Mouse (Mus musculus) limb, embryonic 13.5 days (tissue): ENCODE results near the gene Rab19. TPM values are rescaled to one million over a fixed set of nuclear protein-coding genes. Genes with fewer than 3 reads are reported as not detected.
A peak's percentile ranks its signal among the peaks of the same experiment; 100 is the strongest.

Experiments used
- ATAC-seq: fragments of 200-750 bp; cut with Nextera tagmentation; 2 replicates; pipeline ENCODE4 v1.8.0; 2017; ENCODE audit warnings: low read depth, moderate number of reproducible peaks, moderate TSS enrichment; ENCODE audit not compliant: low FRiP score
- H3K27ac ChIP-seq: fragments of 300-500 bp; sonication (generic); 2 replicates; pipeline ENCODE4 v1.5.1; 2015; ENCODE audit warnings: inconsistent platforms, mild to moderate bottlenecking, moderate library complexity
- H3K27me3 ChIP-seq: fragments of 300-500 bp; sonication (generic); 2 replicates; pipeline ENCODE4 v1.6.1; 2015; ENCODE audit warnings: mild to moderate bottlenecking, inconsistent platforms
- H3K36me3 ChIP-seq: fragments of 300-500 bp; sonication (generic); 2 replicates; pipeline ENCODE4 v1.6.1; 2015; ENCODE audit warnings: inconsistent platforms, mild to moderate bottlenecking, moderate library complexity
- H3K4me1 ChIP-seq: fragments of 300-500 bp; sonication (generic); 2 replicates; pipeline ENCODE4 v1.6.1; 2015; ENCODE audit warnings: inconsistent platforms
- H3K4me2 ChIP-seq: fragments of 300-500 bp; sonication (generic); replicated peaks from 2 replicates; pipeline ENCODE4 v1.6.1; 2015; ENCODE audit warnings: inconsistent platforms, mild to moderate bottlenecking, moderate library complexity
- H3K4me3 ChIP-seq: fragments of 300-500 bp; sonication (generic); 2 replicates; pipeline ENCODE4 v1.5.1; 2015; ENCODE audit warnings: moderate library complexity, mild to moderate bottlenecking, inconsistent platforms
- H3K9ac ChIP-seq: fragments of 300-500 bp; sonication (generic); 2 replicates; pipeline ENCODE4 v1.6.1; 2015; ENCODE audit warnings: mild to moderate bottlenecking, inconsistent platforms
- H3K9me3 ChIP-seq: fragments of 300-500 bp; sonication (generic); 2 replicates; pipeline ENCODE4 v1.6.1; 2016; ENCODE audit warnings: inconsistent platforms
- WGBS: fragments of 180-500 bp; shearing (Covaris S2); methylation state at CpG from one replicate; pipeline ENCODE4 v1.1.7; 2015; 5-methylcytosine and 5-hydroxymethylcytosine counted together
- polyA plus RNA-seq: library from polyadenylated mRNA; unstranded; fragments of >200 nt; fragmentation: Nextera tagmentation; extraction: Ambion mirVana; gene quantifications from 2 replicates; pipeline ENCODE4 v1.2.1, GENCODE M21; 2015

Gene Rab19
- polyA plus RNA-seq = 0.47 and 0.63 TPM in 2 replicates

- Histone ChIP-seq H3K9me3 (no peaks in the 10 kb centered on the region), H3K4me3 (peak within 1 kb of the TSS; percentile 36), H3K27ac (no peak within 1 kb of the TSS), H3K9ac (peak within 1 kb of the TSS; percentile 48), H3K27me3 (peaks cover 25% of the 10 kb centered on the region), H3K36me3 (no peaks in the 10 kb centered on the region), H3K4me2 (peak within 1 kb of the TSS; percentile 63), H3K4me1 (peaks cover 14% of the 10 kb centered on the region)
- 6% methylated on average over 20 of the region's 20 CpGs for WGBS
- ATAC-seq = no peak
Observed at GRCm38 (mm10) chr6:39381125-39381880, at the start of gene Rab19. Rab19 (plus strand) TSS chr6:39381175.

GRCm38 (mm10) chr6:39331998-39332700 lies 48.8 kb upstream of the Rab19 start:
- Histone ChIP-seq H3K36me3 (peaks cover 54% of the 10 kb centered on the region), H3K27ac (no peak overlapping the region), H3K9me3 (no peaks in the 10 kb centered on the region), H3K9ac (no peak overlapping the region), H3K4me3 (no peak overlapping the region), H3K27me3 (no peaks in the 10 kb centered on the region), H3K4me1 (no peaks in the 10 kb centered on the region), H3K4me2 (no peak overlapping the region)
- WGBS = 84% methylated on average over 7 of the region's 7 CpGs
- ATAC-seq = no peak

DNA sequence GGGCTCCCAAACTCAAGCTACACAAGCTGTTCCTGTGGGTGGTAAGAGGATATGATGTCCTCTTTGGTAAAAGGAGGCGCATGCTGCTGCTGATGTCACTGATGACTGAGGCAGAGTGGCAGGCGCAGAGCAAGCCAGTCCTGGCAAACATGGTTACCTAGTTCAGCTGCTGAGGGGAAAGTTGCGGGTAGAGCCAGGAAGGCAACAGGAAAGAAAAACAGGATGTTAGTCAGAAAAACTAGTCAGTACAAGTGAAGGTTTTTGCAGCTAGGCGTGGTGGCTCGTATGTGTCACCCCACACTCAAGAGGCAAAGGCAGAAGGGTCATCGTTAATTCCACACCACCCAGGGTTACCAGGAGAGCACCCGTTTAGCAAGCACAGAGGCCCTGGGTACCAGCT lies 46.8 kb upstream of the Rab19 start:
- H3K4me3 ChIP-seq = no peak overlapping the region
- ATAC-seq = no peak
- no peaks in the 10 kb centered on the region for H3K9me3 ChIP-seq
- WGBS = 87% methylated on average over 7 of the region's 7 CpGs
- no peaks in the 10 kb centered on the region for H3K27me3 ChIP-seq
- H3K4me1 ChIP-seq = no peaks in the 10 kb centered on the region
- H3K27ac ChIP-seq = no peak overlapping the region
- peaks cover 72% of the 10 kb centered on the region for H3K36me3 ChIP-seq
- H3K9ac ChIP-seq = no peak overlapping the region
- H3K4me2 ChIP-seq = no peak overlapping the region

DNA sequence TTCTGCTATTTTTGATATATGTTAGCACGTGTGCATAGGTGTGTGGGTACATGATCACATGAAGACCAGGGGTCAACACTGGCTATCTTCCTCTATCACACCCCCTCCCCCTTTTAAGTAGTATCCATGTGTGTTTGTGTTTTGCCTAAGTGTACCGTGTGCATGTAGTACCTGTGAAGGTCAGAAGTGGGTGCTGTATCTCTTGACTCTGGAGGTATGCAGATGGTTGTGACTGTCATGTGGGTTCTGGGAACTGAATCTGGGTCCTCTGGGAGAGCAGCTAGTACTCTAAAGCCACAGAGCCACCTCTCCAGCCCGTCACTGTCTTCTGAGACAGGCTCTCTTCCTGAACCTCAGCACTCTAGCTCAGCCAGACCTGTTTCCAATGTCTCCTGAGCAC lies 46.1 kb upstream of the Rab19 start:
- Histone ChIP-seq H3K4me1 (no peaks in the 10 kb centered on the region), H3K27ac (no peak overlapping the region), H3K4me3 (no peak overlapping the region), H3K36me3 (peaks cover 70% of the 10 kb centered on the region), H3K4me2 (no peak overlapping the region), H3K27me3 (no peaks in the 10 kb centered on the region), H3K9me3 (no peaks in the 10 kb centered on the region), H3K9ac (no peak overlapping the region)
- ATAC-seq = no peak
- 95% methylated on average over 3 of the region's 3 CpGs for WGBS

DNA sequence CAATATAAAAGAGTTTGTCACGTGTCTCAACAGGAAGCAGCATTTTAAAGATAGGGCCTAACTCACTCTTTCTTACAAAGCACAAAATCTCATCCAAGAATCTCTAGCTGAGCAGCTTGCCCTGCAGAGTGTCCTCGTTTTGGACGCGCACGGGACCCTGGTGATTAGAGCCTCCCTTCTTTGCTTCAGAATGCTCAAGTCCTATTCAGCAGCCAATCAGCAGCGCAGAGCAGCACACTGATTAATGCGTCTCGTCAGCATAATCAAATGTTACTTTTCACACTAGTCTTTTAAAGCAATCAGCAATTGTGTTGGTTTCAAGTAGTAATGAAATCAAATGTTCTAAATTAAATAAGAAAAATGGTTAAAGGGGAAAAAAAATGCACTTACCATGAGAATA lies 42.6 kb upstream of the Rab19 start:
- Histone ChIP-seq H3K27ac (no peak overlapping the region), H3K9me3 (no peaks in the 10 kb centered on the region), H3K27me3 (no peaks in the 10 kb centered on the region), H3K36me3 (peaks cover 74% of the 10 kb centered on the region), H3K4me2 (no peak overlapping the region), H3K4me1 (no peaks in the 10 kb centered on the region), H3K4me3 (no peak overlapping the region), H3K9ac (no peak overlapping the region)
- 91% methylated on average over 8 of the region's 8 CpGs for WGBS
- ATAC-seq = no peak

- Histone ChIP-seq H3K9ac (no peak overlapping the region), H3K9me3 (no peaks in the 10 kb centered on the region), H3K27ac (no peak overlapping the region), H3K36me3 (peaks cover 78% of the 10 kb centered on the region), H3K4me3 (no peak overlapping the region), H3K27me3 (no peaks in the 10 kb centered on the region), H3K4me2 (no peak overlapping the region), H3K4me1 (peaks cover under 1% of the 10 kb centered on the region; the same call in 1 of the 2 replicates)
- ATAC-seq = no peak
- WGBS = 87% methylated on average over 2 of the region's 2 CpGs
Observed at GRCm38 (mm10) chr6:39341798-39342197, 39.2 kb upstream of the Rab19 start.

GRCm38 (mm10) chr6:39344020-39344419 lies 37.0 kb upstream of the Rab19 start:
- H3K4me3 ChIP-seq = no peak overlapping the region
- no peak overlapping the region for H3K9ac ChIP-seq
- H3K27ac ChIP-seq = no peak overlapping the region
- no peaks in the 10 kb centered on the region for H3K9me3 ChIP-seq
- peaks cover 68% of the 10 kb centered on the region for H3K36me3 ChIP-seq
- peak; percentile 73; the same call in 1 of the 2 replicates for ATAC-seq
- H3K27me3 ChIP-seq = no peaks in the 10 kb centered on the region
- peaks cover 14% of the 10 kb centered on the region; the same call in 1 of the 2 replicates for H3K4me1 ChIP-seq
- H3K4me2 ChIP-seq = no peak overlapping the region
- WGBS = 15% methylated on average over 12 of the region's 12 CpGs

GRCm38 (mm10) chr6:39345430-39345829 lies 35.5 kb upstream of the Rab19 start:
- WGBS = 34% methylated on average over 7 of the region's 7 CpGs
- Histone ChIP-seq H3K27ac (no peak overlapping the region), H3K27me3 (no peaks in the 10 kb centered on the region), H3K4me3 (no peak overlapping the region), H3K36me3 (peaks cover 79% of the 10 kb centered on the region), H3K4me1 (peaks cover 14% of the 10 kb centered on the region; the same call in 1 of the 2 replicates), H3K4me2 (no peak overlapping the region), H3K9ac (no peak overlapping the region), H3K9me3 (no peaks in the 10 kb centered on the region)
- no peak for ATAC-seq

DNA sequence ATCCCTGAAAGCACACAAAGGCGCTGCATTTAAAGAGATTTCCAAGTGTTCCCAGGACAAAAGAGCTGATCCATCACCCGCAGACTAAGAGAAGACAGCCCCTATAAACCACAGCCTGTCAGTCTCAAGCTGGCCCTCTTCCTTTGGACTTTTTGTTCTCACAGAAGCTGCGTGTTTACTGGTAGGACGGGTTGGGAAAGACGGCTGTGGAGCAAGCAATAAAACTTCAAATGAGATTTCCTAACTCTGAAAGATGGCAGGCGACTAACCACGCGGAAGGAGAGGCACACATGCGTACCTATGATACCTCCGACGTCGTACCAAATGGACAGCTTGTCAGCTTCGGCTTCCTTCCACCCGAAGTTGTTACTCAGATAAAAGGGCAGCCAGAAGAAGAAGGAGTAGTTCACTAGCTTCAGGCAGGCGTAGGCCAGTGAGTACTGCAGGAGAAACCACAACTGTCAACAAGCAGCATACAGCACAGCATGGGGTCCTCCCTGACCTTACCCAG lies 33.9 kb upstream of the Rab19 start:
- Histone ChIP-seq H3K36me3 (peaks cover 87% of the 10 kb centered on the region), H3K27me3 (no peaks in the 10 kb centered on the region), H3K9ac (no peak overlapping the region), H3K4me2 (no peak overlapping the region), H3K9me3 (no peaks in the 10 kb centered on the region), H3K27ac (no peak overlapping the region), H3K4me1 (peaks cover 14% of the 10 kb centered on the region; the same call in 1 of the 2 replicates), H3K4me3 (no peak overlapping the region)
- 16% methylated on average over 15 of the region's 15 CpGs for WGBS
- ATAC-seq = no peak

- no peak for ATAC-seq
- peaks cover 14% of the 10 kb centered on the region; the same call in 1 of the 2 replicates for H3K4me1 ChIP-seq
- no peak overlapping the region for H3K4me2 ChIP-seq
- H3K9me3 ChIP-seq = no peaks in the 10 kb centered on the region
- no peak overlapping the region for H3K9ac ChIP-seq
- 30% methylated on average over 4 of the region's 4 CpGs for WGBS
- no peaks in the 10 kb centered on the region for H3K27me3 ChIP-seq
- H3K4me3 ChIP-seq = no peak overlapping the region
- peaks cover 85% of the 10 kb centered on the region for H3K36me3 ChIP-seq
- H3K27ac ChIP-seq = no peak overlapping the region
Observed at GRCm38 (mm10) chr6:39347880-39348814, 32.8 kb upstream of the Rab19 start.

GRCm38 (mm10) chr6:39348946-39349345 lies 32.0 kb upstream of the Rab19 start:
- Histone ChIP-seq H3K4me2 (no peak overlapping the region), H3K4me1 (peaks cover 14% of the 10 kb centered on the region; the same call in 1 of the 2 replicates), H3K27me3 (no peaks in the 10 kb centered on the region), H3K27ac (no peak overlapping the region), H3K36me3 (peaks cover 85% of the 10 kb centered on the region), H3K4me3 (no peak overlapping the region), H3K9ac (no peak overlapping the region), H3K9me3 (no peaks in the 10 kb centered on the region)
- WGBS = 75% methylated on average over 6 of the region's 6 CpGs
- no peak for ATAC-seq
